Comparison of ENCODE assay signal across 8 mouse cellular contexts in the genomic region with DNA sequence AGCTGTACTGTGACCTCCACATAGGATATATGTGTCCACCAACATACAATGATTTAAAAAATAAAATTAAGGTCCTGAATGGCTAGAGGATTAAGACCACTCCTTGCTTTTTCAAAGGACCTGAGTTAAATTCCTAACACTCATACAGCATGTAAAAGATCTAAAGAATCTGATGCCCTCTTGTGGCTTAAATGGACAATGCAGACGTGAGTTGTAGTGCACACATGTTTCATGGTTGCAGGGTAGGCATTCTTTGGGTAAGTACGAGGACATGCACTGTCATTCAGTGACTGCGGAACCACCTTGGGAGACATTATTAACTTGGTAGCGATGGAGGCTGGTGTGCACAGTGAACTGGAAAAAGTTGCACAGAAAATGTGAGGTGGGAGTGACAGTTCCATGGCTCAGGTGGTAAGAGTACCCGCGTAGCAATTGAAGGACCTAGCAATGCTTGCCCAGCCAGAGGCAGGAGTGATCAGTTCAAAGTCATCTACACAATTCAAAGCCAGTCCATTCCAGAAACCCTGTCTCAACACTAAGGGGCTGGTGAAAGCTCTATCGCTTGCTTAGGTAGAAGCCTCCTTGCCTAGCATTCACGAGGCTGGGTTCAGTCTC. TPM values are rescaled to one million over a fixed set of nuclear protein-coding genes. Genes with fewer than 3 reads are reported as not detected.
A peak's percentile ranks its signal among the peaks of the same experiment; 100 is the strongest.
DNase-seq lines count a peak whose midpoint lies in the region; ATAC-seq and TF ChIP-seq lines count a peak whose summit lies in the region.

No protein-coding gene starts in this region.

- intact Hi-C loops in left cerebral cortex, adult 2 months (cut with DNase I) = loop anchor here (2.0 kb wide), 1 partner anchor 251 kb away; no protein-coding TSS in a partner anchor

- 39% methylated on average over 8 of the region's 8 CpGs for WGBS in bone marrow, adult 2 months
- 61% methylated on average over 8 of the region's 8 CpGs for WGBS in hindbrain, embryonic 15.5 days
- WGBS in liver, postnatal 0 days (ENCODE audit: insufficient replicate concordance) = 50% methylated on average over 8 of the region's 8 CpGs

- DNase-seq in left cerebral cortex, adult 2 months (ENCODE audit: extremely low spot score in 1 of 2, low spot score in 2 of 2) = no peak
- DNase-seq in left cerebral cortex, adult 8-10 months (ENCODE audit: low spot score in 2 of 2) = no peak
- DNase-seq in ES-E14 (ENCODE audit: low read depth, low spot score) = peak; percentile 56
- DNase-seq in liver, postnatal 0 days = peak; percentile 43
- peak; percentile 54 for DNase-seq in thymus, postnatal 14 days
- DNase-seq in ovary, postnatal 36 days (ENCODE audit: low spot score) = no peak

- H3K27ac ChIP-seq in left cerebral cortex, adult 2 months = no peak overlapping the region
- H3K27ac ChIP-seq in ES-E14 (ENCODE audit: insufficient read depth, low read depth, low read length, poor library complexity, severe bottlenecking) = no peak overlapping the region
- no peak overlapping the region for H3K27ac ChIP-seq in bone marrow, adult 2 months (ENCODE audit: control insufficient read depth, insufficient read depth, low read depth, low read length, poor library complexity)
- no peak overlapping the region for H3K27ac ChIP-seq in hindbrain, embryonic 15.5 days (replicated peaks)
- no peak overlapping the region for H3K27ac ChIP-seq in liver, postnatal 0 days (ENCODE audit: low read depth)

- in situ Hi-C loops in ES-E14 (cut with MboI; ENCODE audit: low sequenced_read_pairs in 2 of 2, unreplicated experiment in 2 of 2) = no loop called here

- TF ChIP-seq POLR2A in bone marrow, adult 2 months (IDR thresholded peaks at IDR 0.05; ENCODE audit: borderline replicate concordance, control insufficient read depth, low read depth, low read length) = no peak

- no peak for TF ChIP-seq EP300 in liver, postnatal 0 days (IDR thresholded peaks at IDR 0.05; ENCODE audit: low read depth)

- H3K27me3 ChIP-seq in hindbrain, embryonic 15.5 days = no peaks in the 10 kb centered on the region
- no peaks in the 10 kb centered on the region for H3K27me3 ChIP-seq in liver, postnatal 0 days (ENCODE audit: insufficient read depth, low read length)

- H3K4me1 ChIP-seq in ES-E14 (ENCODE audit: control insufficient read depth in 2 of 2, insufficient read depth in 2 of 2, low read length in 2 of 2, poor library complexity in 1 of 2) = no peaks in the 10 kb centered on the region
- H3K4me1 ChIP-seq in bone marrow, adult 2 months (ENCODE audit: control insufficient read depth, insufficient read depth, low read length) = peaks cover 2% of the 10 kb centered on the region
- no peaks in the 10 kb centered on the region for H3K4me1 ChIP-seq in hindbrain, embryonic 15.5 days (replicated peaks)
- peaks cover 4% of the 10 kb centered on the region; the same call in 1 of the 2 replicates for H3K4me1 ChIP-seq in liver, postnatal 0 days (ENCODE audit: insufficient read depth)

- H3K4me3 ChIP-seq in left cerebral cortex, adult 2 months = no peak overlapping the region
- H3K4me3 ChIP-seq in ES-E14 (ENCODE audit: insufficient read depth in 1 of 2, low read depth in 1 of 2, low read length in 2 of 2, poor library complexity in 1 of 2, severe bottlenecking in 1 of 2) = no peak overlapping the region
- H3K4me3 ChIP-seq in bone marrow, adult 2 months (replicated peaks; ENCODE audit: control insufficient read depth, low read depth, low read length) = no peak overlapping the region
- no peak overlapping the region for H3K4me3 ChIP-seq in hindbrain, embryonic 15.5 days
- H3K4me3 ChIP-seq in liver, postnatal 0 days (ENCODE audit: low read depth, low read length) = no peak overlapping the region

- H3K4me2 ChIP-seq in hindbrain, embryonic 15.5 days = no peak overlapping the region
- no peak overlapping the region for H3K4me2 ChIP-seq in liver, postnatal 0 days (ENCODE audit: low read depth, low read length)

- ATAC-seq in hindbrain, embryonic 15.5 days (ENCODE audit: low FRiP score, low read depth) = peak; percentile 69; the same call in 1 of the 2 replicates
- peak; percentile 79 for ATAC-seq in liver, postnatal 0 days

- TF ChIP-seq CTCF in left cerebral cortex, adult 2 months (IDR thresholded peaks at IDR 0.05) = peak; percentile 64
- TF ChIP-seq CTCF in bone marrow, adult 2 months (IDR thresholded peaks at IDR 0.05; ENCODE audit: control insufficient read depth, insufficient read depth, low read length) = peak; percentile 34
- peak; percentile 85 for TF ChIP-seq CTCF in liver, postnatal 0 days (IDR thresholded peaks at IDR 0.05; ENCODE audit: low read depth)

- no peak overlapping the region for H3K9ac ChIP-seq in ES-E14 (ENCODE audit: insufficient read depth, low read depth, low read length, poor library complexity, severe bottlenecking)
- no peak overlapping the region for H3K9ac ChIP-seq in hindbrain, embryonic 15.5 days
- no peak overlapping the region for H3K9ac ChIP-seq in liver, postnatal 0 days (replicated peaks)

- H3K9me3 ChIP-seq in ES-E14 (ENCODE audit: control insufficient read depth, insufficient read depth, low read depth, low read length) = no peaks in the 10 kb centered on the region
- no peaks in the 10 kb centered on the region for H3K9me3 ChIP-seq in hindbrain, embryonic 15.5 days
- H3K9me3 ChIP-seq in liver, postnatal 0 days (ENCODE audit: low read length) = no peaks in the 10 kb centered on the region

- peaks cover 4% of the 10 kb centered on the region; the same call in 1 of the 2 replicates for H3K36me3 ChIP-seq in ES-E14 (ENCODE audit: control insufficient read depth, insufficient read depth, low read length, poor library complexity, severe bottlenecking)
- H3K36me3 ChIP-seq in hindbrain, embryonic 15.5 days = peaks cover 34% of the 10 kb centered on the region
- H3K36me3 ChIP-seq in liver, postnatal 0 days (replicated peaks; ENCODE audit: insufficient read depth, low read length) = peaks cover 15% of the 10 kb centered on the region

TF ChIP-seq in ES-E14, 5 proteins besides CTCF, POLR2A, EP300 and RAD21:
- TF ChIP-seq ZC3H11A (IDR thresholded peaks at IDR 0.05; ENCODE audit: borderline replicate concordance, low read depth, low read length) (peak; percentile 25; the same call in 1 of the 2 replicates), MAFK (IDR thresholded peaks at IDR 0.05; ENCODE audit: insufficient read depth, low read depth, low read length) (no peak), ZNF384 (IDR thresholded peaks at IDR 0.05; ENCODE audit: low read depth, low read length) (no peak), CHD2 (IDR thresholded peaks at IDR 0.05; ENCODE audit: low read depth, low read length) (0 out of 2 replicates have a peak, but pooled peaks have one; percentile 15), HCFC1 (IDR thresholded peaks at IDR 0.05; ENCODE audit: borderline replicate concordance, insufficient read depth, low read length) (no peak)

RNA-seq across cellular contexts. Expression of gene Zfp113, which starts 17.5 kb away (rescaled TPM):
- 10 to 100 TPM; 10.7 to 13.4 TPM for total RNA-seq in left cerebral cortex, adult 2 months (2021)
- total RNA-seq in left cerebral cortex, adult 8-10 months (2022) = 10 to 100 TPM; 11.6 to 14.0 (median 13.4) TPM
- 3.7 and 5.3 TPM in 2 replicates for total RNA-seq in ES-E14 (2012; rRNA removed)
- 2.2 and 2.7 TPM in 2 replicates for polyA plus RNA-seq in bone marrow, adult 2 months (2011; ENCODE audit: insufficient read depth, insufficient read length, low replicate concordance, missing spikeins)
- polyA plus RNA-seq in hindbrain, embryonic 15.5 days (2015; fragmentation: Nextera tagmentation; extraction: Ambion mirVana) = 26.5 and 31.3 TPM in 2 replicates
- polyA plus RNA-seq in liver, postnatal 0 days (2015; fragmentation: Nextera tagmentation; extraction: Ambion mirVana) = 3.8 and 6.5 TPM in 2 replicates

RNA-seq across cellular contexts. Expression of gene Zscan21, which starts 21.3 kb away (rescaled TPM):
- total RNA-seq in left cerebral cortex, adult 2 months (2021) = 10 to 100 TPM; 14.7 to 16.5 TPM
- total RNA-seq in left cerebral cortex, adult 8-10 months (2022) = 10 to 100 TPM; 15.9 to 17.8 (median 16.3) TPM
- total RNA-seq in ES-E14 (2012; rRNA removed) = 12.2 and 15.5 TPM in 2 replicates
- 4.3 and 6.5 TPM in 2 replicates for polyA plus RNA-seq in bone marrow, adult 2 months (2011; ENCODE audit: insufficient read depth, insufficient read length, low replicate concordance, missing spikeins)
- 81.4 and 82.6 TPM in 2 replicates for polyA plus RNA-seq in hindbrain, embryonic 15.5 days (2015; fragmentation: Nextera tagmentation; extraction: Ambion mirVana)
- 10.3 and 12.3 TPM in 2 replicates for polyA plus RNA-seq in liver, postnatal 0 days (2015; fragmentation: Nextera tagmentation; extraction: Ambion mirVana)

RNA-seq across cellular contexts. Expression of gene Cops6, which starts 22.8 kb away (rescaled TPM):
- 100 to 1,000 TPM; 125 to 136 TPM for total RNA-seq in left cerebral cortex, adult 2 months (2021)
- 100 to 1,000 TPM; 133 to 147 (median 144) TPM for total RNA-seq in left cerebral cortex, adult 8-10 months (2022)
- 98.6 and 122 TPM in 2 replicates for total RNA-seq in ES-E14 (2012; rRNA removed)
- 36.0 and 72.4 TPM in 2 replicates for polyA plus RNA-seq in bone marrow, adult 2 months (2011; ENCODE audit: insufficient read depth, insufficient read length, low replicate concordance, missing spikeins)
- 313 and 320 TPM in 2 replicates for polyA plus RNA-seq in hindbrain, embryonic 15.5 days (2015; fragmentation: Nextera tagmentation; extraction: Ambion mirVana)
- 197 and 222 TPM in 2 replicates for polyA plus RNA-seq in liver, postnatal 0 days (2015; fragmentation: Nextera tagmentation; extraction: Ambion mirVana)

RNA-seq across cellular contexts. Expression of gene Ap4m1, which starts 33.8 kb away (rescaled TPM):
- total RNA-seq in left cerebral cortex, adult 2 months (2021) = 10 to 100 TPM; 24.5 to 28.5 TPM
- 10 to 100 TPM; 21.6 to 28.1 (median 24.0) TPM for total RNA-seq in left cerebral cortex, adult 8-10 months (2022)
- 42.7 and 44.9 TPM in 2 replicates for total RNA-seq in ES-E14 (2012; rRNA removed)
- 24.8 and 37.2 TPM in 2 replicates for polyA plus RNA-seq in bone marrow, adult 2 months (2011; ENCODE audit: insufficient read depth, insufficient read length, low replicate concordance, missing spikeins)
- 24.7 and 26.2 TPM in 2 replicates for polyA plus RNA-seq in hindbrain, embryonic 15.5 days (2015; fragmentation: Nextera tagmentation; extraction: Ambion mirVana)
- 3.0 and 3.8 TPM in 2 replicates for polyA plus RNA-seq in liver, postnatal 0 days (2015; fragmentation: Nextera tagmentation; extraction: Ambion mirVana)

RNA-seq across cellular contexts. Expression of gene Mcm7, which starts 34.2 kb away (rescaled TPM):
- 10 to 100 TPM; 16.0 to 18.9 TPM for total RNA-seq in left cerebral cortex, adult 2 months (2021)
- total RNA-seq in left cerebral cortex, adult 8-10 months (2022) = 10 to 100 TPM; 15.2 to 17.9 (median 15.9) TPM
- 327 and 403 TPM in 2 replicates for total RNA-seq in ES-E14 (2012; rRNA removed)
- 198 and 236 TPM in 2 replicates for polyA plus RNA-seq in bone marrow, adult 2 months (2011; ENCODE audit: insufficient read depth, insufficient read length, low replicate concordance, missing spikeins)
- polyA plus RNA-seq in hindbrain, embryonic 15.5 days (2015; fragmentation: Nextera tagmentation; extraction: Ambion mirVana) = 85.4 and 94.5 TPM in 2 replicates
- 74.7 and 83.3 TPM in 2 replicates for polyA plus RNA-seq in liver, postnatal 0 days (2015; fragmentation: Nextera tagmentation; extraction: Ambion mirVana)

Comparison
In these comparisons a context has a peak if more than half of its experiments do, and no peak if none do; other contexts are left out.
1. DNase-seq: peak in ES-E14 (single experiment), liver, postnatal 0 days (single experiment) and thymus, postnatal 14 days (single experiment); none in left cerebral cortex, adult 2 months (0 of 2), left cerebral cortex, adult 8-10 months (0 of 2) and ovary, postnatal 36 days (single experiment).
2. CTCF ChIP-seq: peak in every context shown above with its lines; median percentile 85 in liver, postnatal 0 days; 64 in left cerebral cortex, adult 2 months; 34 in bone marrow, adult 2 months.